Mouse (Mus musculus) ES-E14 (cell line): Measurements from ENCODE around the gene Spink2.

Experiments used
- CHD2 ChIP-seq: IDR thresholded peaks from 2 replicates; pipeline ENCODE4 v1.6.1; 2014; ENCODE audit warnings: mild to moderate bottlenecking, low read depth, low read length, inconsistent platforms
- HCFC1 ChIP-seq: IDR thresholded peaks from 2 replicates; pipeline ENCODE4 v1.6.1; 2012; ENCODE audit warnings: low read length, inconsistent platforms, borderline replicate concordance; ENCODE audit not compliant: insufficient read depth
- MAFK ChIP-seq: IDR thresholded peaks from 2 replicates; pipeline ENCODE4 v1.6.1; 2014; ENCODE audit warnings: mild to moderate bottlenecking, low read depth, low read length, inconsistent platforms; ENCODE audit not compliant: insufficient read depth
- ZC3H11A ChIP-seq: IDR thresholded peaks from 2 replicates; pipeline ENCODE4 v1.6.1; 2012; ENCODE audit warnings: low read depth, mild to moderate bottlenecking, inconsistent platforms, low read length, borderline replicate concordance
- ZNF384 ChIP-seq: IDR thresholded peaks from 2 replicates; pipeline ENCODE4 v1.6.1; 2012; ENCODE audit warnings: low read depth, low read length, inconsistent platforms

GRCm38 (mm10) chr5:77234921-77235320, 23.6 kb upstream of the Spink2 start:
- TF ChIP-seq CHD2 (no peak), ZC3H11A (no peak), MAFK (no peak), HCFC1 (no peak), ZNF384 (no peak)
